Mouse (Mus musculus): ENCODE data around the gene Hmgb1.

- no peak for TF ChIP-seq CTCF (conservative IDR thresholded peaks at IDR 0.05; ENCODE audit: low read length)
- TF ChIP-seq NANOG (IDR thresholded peaks at IDR 0.05; ENCODE audit: borderline replicate concordance, low read length), result no peak
Observed at GRCm38 (mm10) chr5:149045470-149046085, 138.7 kb downstream of the Hmgb1 start.
